Mouse (Mus musculus): ENCODE results near the gene Bcl3. TPM values are rescaled to one million over a fixed set of nuclear protein-coding genes. Genes with fewer than 3 reads are reported as not detected.

The Bcl3 gene
- 1.1 and 1.8 TPM in 2 replicates for polyA plus RNA-seq (2016; fragmentation: Nextera tagmentation; extraction: Ambion mirVana)

DNA sequence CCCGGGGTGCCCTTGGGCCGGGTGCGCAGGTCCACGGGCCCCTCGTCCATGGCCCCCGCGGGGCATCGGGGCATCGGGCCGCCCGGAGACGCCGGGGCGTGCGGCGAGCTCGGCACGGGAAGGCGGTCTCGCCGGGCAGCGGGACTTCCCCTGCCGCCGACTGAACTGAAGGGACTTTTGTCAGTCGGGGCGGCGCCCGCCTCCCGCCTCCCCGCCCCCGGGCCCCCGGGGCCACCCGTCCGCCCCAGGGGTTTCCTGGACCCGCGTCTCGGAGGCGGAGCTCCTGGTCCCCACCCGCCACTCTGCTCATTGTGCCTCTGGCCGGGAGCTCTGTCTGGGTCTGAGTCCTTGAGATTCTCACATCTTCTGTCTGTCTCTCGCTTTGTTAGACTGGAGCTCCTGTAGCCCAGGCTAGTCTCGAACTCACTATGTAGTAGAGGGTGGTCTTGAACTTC, at the start of gene Bcl3:
Gene Bcl3 (minus strand): TSS at position 167 of the 455 bp plus-strand sequence.
- Histone ChIP-seq H3K36me3 (no peaks in the 10 kb centered on the region), H3K27me3 (ENCODE audit: low read depth, poor library complexity, severe bottlenecking) (peaks cover 81% of the 10 kb centered on the region)
- 1% methylated on average over 42 of the region's 42 CpGs for WGBS

DNA sequence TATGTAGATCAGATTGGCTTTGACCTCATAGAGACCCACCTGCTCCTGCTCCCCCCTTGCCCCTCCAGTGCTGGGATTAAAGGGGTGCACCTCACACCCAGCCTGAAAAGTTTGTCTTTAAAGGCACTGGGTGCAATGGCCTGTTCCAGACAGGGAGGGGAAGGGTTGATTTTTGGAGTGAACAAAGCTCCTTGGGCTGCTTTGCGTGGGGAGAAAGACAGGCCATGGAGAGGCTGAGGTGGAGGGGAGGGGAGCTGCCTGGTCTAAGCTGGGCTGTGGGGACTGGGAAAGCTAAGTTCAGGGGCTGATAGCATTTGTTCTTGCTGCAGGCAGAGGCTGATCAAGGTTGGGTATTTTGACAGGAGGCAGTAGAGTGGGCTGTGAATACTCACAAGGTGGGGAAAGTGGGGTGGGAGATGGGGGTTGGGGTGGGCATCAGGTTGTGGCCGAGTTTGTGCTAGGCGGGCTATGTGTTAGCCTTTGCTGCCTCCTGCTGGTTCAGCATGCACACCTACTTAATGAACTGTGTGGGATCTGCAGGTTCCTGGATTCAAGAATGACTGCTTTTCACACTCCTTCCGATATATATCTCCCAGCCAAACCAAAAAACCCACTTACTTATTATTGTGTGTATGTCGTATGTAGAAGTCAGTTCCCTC, 49.5 kb upstream of the Bcl3 start:
- no peak for DNase-seq (ENCODE audit: low spot score)
- Histone ChIP-seq H3K27ac (replicated peaks) (no peak overlapping the region), H3K9me3 (replicated peaks) (peaks cover 8% of the 10 kb centered on the region; the same call in 1 of the 2 replicates), H3K4me1 (no peaks in the 10 kb centered on the region), H3K27me3 (ENCODE audit: low read depth, poor library complexity, severe bottlenecking) (no peaks in the 10 kb centered on the region), H3K36me3 (no peaks in the 10 kb centered on the region), H3K4me3 (no peak overlapping the region)
- 40% methylated on average over 5 of the region's 5 CpGs for WGBS

More for the DNA sequence above, at the start of gene Bcl3:
- Histone ChIP-seq H3K4me1 (peaks cover 30% of the 10 kb centered on the region), H3K4me3 (peak within 1 kb of the TSS; percentile 57), H3K9me3 (replicated peaks) (peaks cover 9% of the 10 kb centered on the region; the same call in 1 of the 2 replicates), H3K27ac (replicated peaks) (peak within 1 kb of the TSS; percentile 74)
- DNase-seq (ENCODE audit: low spot score) = peak; percentile 31

- Histone ChIP-seq H3K4me1 (no peaks in the 10 kb centered on the region), H3K27ac (replicated peaks) (no peak overlapping the region), H3K36me3 (no peaks in the 10 kb centered on the region), H3K4me3 (no peak overlapping the region), H3K9me3 (replicated peaks) (peaks cover 11% of the 10 kb centered on the region; the same call in 1 of the 2 replicates), H3K27me3 (ENCODE audit: low read depth, poor library complexity, severe bottlenecking) (no peaks in the 10 kb centered on the region)
- 75% methylated on average over 10 of the region's 10 CpGs for WGBS
- DNase-seq (ENCODE audit: low spot score) = no peak
Observed at GRCm38 (mm10) chr7:19871137-19871621, 48.6 kb upstream of the Bcl3 start.

- Histone ChIP-seq H3K27ac (replicated peaks) (no peak overlapping the region), H3K36me3 (no peaks in the 10 kb centered on the region), H3K9me3 (replicated peaks) (peaks cover 8% of the 10 kb centered on the region; the same call in 1 of the 2 replicates), H3K4me1 (no peaks in the 10 kb centered on the region), H3K4me3 (no peak overlapping the region), H3K27me3 (ENCODE audit: low read depth, poor library complexity, severe bottlenecking) (no peaks in the 10 kb centered on the region)
- 90% methylated on average over 16 of the region's 16 CpGs for WGBS
- DNase-seq (ENCODE audit: low spot score) = no peak
Observed at GRCm38 (mm10) chr7:19867751-19868399, 45.3 kb upstream of the Bcl3 start.

DNA sequence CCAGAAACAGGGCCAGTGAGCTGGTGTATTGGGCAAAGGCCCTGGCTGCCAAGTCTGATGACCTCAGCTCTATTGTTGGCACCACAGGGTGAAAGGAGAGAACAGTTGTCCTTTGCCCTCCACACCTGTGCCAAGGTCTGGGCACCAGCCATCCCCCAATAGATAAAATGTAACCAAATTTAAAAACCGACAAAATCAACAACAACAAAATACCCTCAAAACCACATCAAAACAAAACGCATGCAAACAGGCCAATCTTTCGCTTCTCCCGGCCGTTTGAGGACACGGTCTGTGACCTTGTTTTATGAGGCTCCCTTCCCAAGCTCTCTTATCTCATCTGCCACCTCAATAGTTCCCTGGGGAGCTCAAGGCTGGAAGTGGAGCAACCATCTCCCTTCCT, 43.9 kb upstream of the Bcl3 start:
- 93% methylated on average over 6 of the region's 6 CpGs for WGBS
- no peaks in the 10 kb centered on the region for H3K4me1 ChIP-seq
- H3K36me3 ChIP-seq = no peaks in the 10 kb centered on the region
- H3K27ac ChIP-seq (replicated peaks) = no peak overlapping the region
- no peak overlapping the region for H3K4me3 ChIP-seq
- peaks cover 8% of the 10 kb centered on the region; the same call in 1 of the 2 replicates for H3K9me3 ChIP-seq (replicated peaks)
- DNase-seq (ENCODE audit: low spot score) = no peak
- H3K27me3 ChIP-seq (ENCODE audit: low read depth, poor library complexity, severe bottlenecking) = no peaks in the 10 kb centered on the region

- H3K4me3 ChIP-seq = no peak overlapping the region
- DNase-seq (ENCODE audit: low spot score) = no peak
- H3K9me3 ChIP-seq (replicated peaks) = peaks cover 8% of the 10 kb centered on the region; the same call in 1 of the 2 replicates
- H3K36me3 ChIP-seq = no peaks in the 10 kb centered on the region
- H3K27me3 ChIP-seq (ENCODE audit: low read depth, poor library complexity, severe bottlenecking) = no peaks in the 10 kb centered on the region
- H3K4me1 ChIP-seq = no peaks in the 10 kb centered on the region
- no peak overlapping the region for H3K27ac ChIP-seq (replicated peaks)
- WGBS = 82% methylated on average over 8 of the region's 8 CpGs
Observed at GRCm38 (mm10) chr7:19865246-19866036, 42.9 kb upstream of the Bcl3 start.

GRCm38 (mm10) chr7:19864241-19864640, 41.7 kb upstream of the Bcl3 start:
- 40% methylated on average over 2 of the region's 2 CpGs for WGBS
- DNase-seq (ENCODE audit: low spot score) = no peak
- no peaks in the 10 kb centered on the region for H3K4me1 ChIP-seq
- H3K4me3 ChIP-seq = no peak overlapping the region
- no peaks in the 10 kb centered on the region for H3K27me3 ChIP-seq (ENCODE audit: low read depth, poor library complexity, severe bottlenecking)
- H3K27ac ChIP-seq (replicated peaks) = no peak overlapping the region
- no peaks in the 10 kb centered on the region for H3K36me3 ChIP-seq
- peaks cover 8% of the 10 kb centered on the region; the same call in 1 of the 2 replicates for H3K9me3 ChIP-seq (replicated peaks)

DNA sequence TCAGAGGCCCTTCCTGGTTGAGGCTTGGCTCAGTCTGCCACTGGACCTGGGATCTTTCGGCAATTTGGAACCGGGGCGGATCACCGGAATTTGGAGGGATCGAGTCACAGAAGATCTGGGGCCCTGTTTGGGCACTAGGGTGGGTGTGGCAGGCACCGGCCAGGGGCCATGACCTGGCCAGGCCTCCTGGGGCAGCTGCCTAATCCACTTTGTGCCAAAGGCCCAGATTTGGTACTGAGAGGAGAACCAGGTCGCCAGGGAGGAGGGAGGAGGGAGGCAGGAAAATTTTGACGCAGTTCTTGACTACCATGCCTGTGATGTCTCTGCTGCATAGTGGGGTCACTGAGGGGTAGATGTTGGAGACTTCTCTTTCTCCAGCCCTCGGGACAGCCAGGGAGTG, 38.6 kb upstream of the Bcl3 start, which contains the start of gene Ceacam16:
Gene Ceacam16 (minus strand): TSS at position 101 of the 400 bp plus-strand sequence.
- H3K36me3 ChIP-seq = no peaks in the 10 kb centered on the region
- H3K27me3 ChIP-seq (ENCODE audit: low read depth, poor library complexity, severe bottlenecking) = no peaks in the 10 kb centered on the region
- H3K4me1 ChIP-seq = no peaks in the 10 kb centered on the region
- H3K4me3 ChIP-seq = no peak within 1 kb of the TSS
- H3K27ac ChIP-seq (replicated peaks) = no peak within 1 kb of the TSS
- H3K9me3 ChIP-seq (replicated peaks) = no peaks in the 10 kb centered on the region; the same call in 1 of the 2 replicates
- WGBS = 82% methylated on average over 9 of the region's 9 CpGs
- DNase-seq (ENCODE audit: low spot score) = no peak

- no peak for DNase-seq (ENCODE audit: low spot score)
- H3K36me3 ChIP-seq = no peaks in the 10 kb centered on the region
- H3K27me3 ChIP-seq (ENCODE audit: low read depth, poor library complexity, severe bottlenecking) = no peaks in the 10 kb centered on the region
- no peaks in the 10 kb centered on the region for H3K4me1 ChIP-seq
- H3K9me3 ChIP-seq (replicated peaks) = peaks cover 3% of the 10 kb centered on the region; the same call in 1 of the 2 replicates
- no peak overlapping the region for H3K4me3 ChIP-seq
- WGBS = 73% methylated on average over 10 of the region's 10 CpGs
- no peak overlapping the region for H3K27ac ChIP-seq (replicated peaks)
Observed at GRCm38 (mm10) chr7:19859740-19860139, 37.2 kb upstream of the Bcl3 start.

DNA sequence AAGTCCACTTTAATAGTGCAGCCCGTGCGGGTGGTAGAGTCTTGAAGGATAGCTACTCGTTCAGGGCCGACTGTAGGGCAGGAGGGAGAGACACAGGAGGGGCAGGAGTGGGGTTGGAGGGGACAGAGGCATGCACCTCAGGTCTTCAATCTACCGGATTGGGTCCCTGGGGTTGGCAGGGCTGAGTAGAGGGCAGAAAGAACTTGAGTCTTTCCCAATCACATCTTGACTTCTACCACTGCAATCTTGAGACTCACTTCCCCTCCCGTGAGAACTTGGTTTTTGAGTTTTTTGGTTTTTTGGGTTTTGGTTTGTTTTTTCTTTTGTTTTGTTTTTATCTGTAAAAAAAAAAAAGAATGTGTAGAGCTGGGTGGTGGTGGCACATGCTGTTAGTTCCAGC, 33.7 kb upstream of the Bcl3 start:
- WGBS = 88% methylated on average over 6 of the region's 6 CpGs

GRCm38 (mm10) chr7:19855663-19856062, 33.1 kb upstream of the Bcl3 start:
- WGBS = 78% methylated on average over 5 of the region's 5 CpGs
- Histone ChIP-seq H3K36me3 (no peaks in the 10 kb centered on the region), H3K27me3 (ENCODE audit: low read depth, poor library complexity, severe bottlenecking) (peaks cover 26% of the 10 kb centered on the region), H3K27ac (replicated peaks) (no peak overlapping the region), H3K4me1 (peaks cover 7% of the 10 kb centered on the region), H3K9me3 (replicated peaks) (peaks cover 3% of the 10 kb centered on the region; the same call in 1 of the 2 replicates), H3K4me3 (no peak overlapping the region)
- no peak for DNase-seq (ENCODE audit: low spot score)

More for the DNA sequence above, 33.7 kb upstream of the Bcl3 start:
- no peak overlapping the region for H3K27ac ChIP-seq (replicated peaks)
- DNase-seq (ENCODE audit: low spot score) = no peak
- peaks cover 22% of the 10 kb centered on the region for H3K27me3 ChIP-seq (ENCODE audit: low read depth, poor library complexity, severe bottlenecking)
- peaks cover 3% of the 10 kb centered on the region; the same call in 1 of the 2 replicates for H3K9me3 ChIP-seq (replicated peaks)
- H3K36me3 ChIP-seq = no peaks in the 10 kb centered on the region
- no peak overlapping the region for H3K4me3 ChIP-seq
- peaks cover 7% of the 10 kb centered on the region for H3K4me1 ChIP-seq

DNA sequence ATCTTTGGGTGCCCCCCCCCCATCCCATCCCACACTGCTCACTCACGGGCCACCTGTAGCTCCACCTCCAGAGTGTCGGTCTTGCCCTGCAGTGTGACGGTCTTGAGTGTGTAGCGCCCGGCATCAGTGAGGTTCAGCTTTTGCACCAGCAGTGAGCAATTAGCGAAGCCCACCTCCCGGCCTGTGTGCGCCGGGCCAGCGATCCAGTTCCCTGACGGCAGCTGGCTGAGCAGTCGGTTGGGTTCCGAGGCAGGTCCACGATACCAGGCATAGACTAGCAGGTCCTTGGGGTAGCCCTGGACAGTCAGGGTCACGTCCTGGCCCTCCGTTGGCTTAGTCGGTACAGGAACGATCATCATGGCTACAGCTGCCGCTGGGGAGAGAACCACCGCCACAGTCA, 31.0 kb upstream of the Bcl3 start:
- 89% methylated on average over 20 of the region's 20 CpGs for WGBS
- Histone ChIP-seq H3K4me1 (peaks cover 7% of the 10 kb centered on the region), H3K27ac (replicated peaks) (no peak overlapping the region), H3K36me3 (no peaks in the 10 kb centered on the region), H3K27me3 (ENCODE audit: low read depth, poor library complexity, severe bottlenecking) (peaks cover 33% of the 10 kb centered on the region), H3K9me3 (replicated peaks) (peaks cover 3% of the 10 kb centered on the region; the same call in 1 of the 2 replicates), H3K4me3 (no peak overlapping the region)
- DNase-seq (ENCODE audit: low spot score) = no peak
